Mouse (Mus musculus) MEL (cell line): ENCODE measurements around the gene Nkx6-1. TPM values are rescaled to one million over a fixed set of nuclear protein-coding genes. Genes with fewer than 3 reads are reported as not detected.

Experiments
- DNase-seq: peaks from one replicate; pipeline ENCODE4 v3.0.0; 2011; ENCODE audit warnings: low read depth, low spot score
- H3K27ac ChIP-seq: 2 replicates; pipeline ENCODE4 v1.5.1; 2012; ENCODE audit warnings: low read depth, mild to moderate bottlenecking, control low read depth, low read length, moderate library complexity; ENCODE audit not compliant: control insufficient read depth
- H3K27me3 ChIP-seq, 2 experiments: fragments of 150-350 bp in 1 of 2; sonication (generic) in 1 of 2; 2 replicates each; pipeline ENCODE4 v1.6.1; 2012; ENCODE audit warnings: low read length in 2 of 2, mild to moderate bottlenecking in 2 of 2, improper control_type of control experiment in 1 of 2, moderate library complexity in 1 of 2; ENCODE audit not compliant: insufficient read depth in 2 of 2, control insufficient read depth in 1 of 2
- H3K36me3 ChIP-seq, 2 experiments: 2 replicates each; pipeline ENCODE4 v1.6.1; 2012 to 2014; ENCODE audit warnings: low read length in 2 of 2, improper control_type of control experiment in 1 of 2, inconsistent platforms in 1 of 2, mild to moderate bottlenecking in 1 of 2; ENCODE audit not compliant: insufficient read depth in 2 of 2, control insufficient read depth in 1 of 2
- H3K4me1 ChIP-seq, 2 experiments: fragments of 150-350 bp in 1 of 2; sonication (generic) in 1 of 2; 2 replicates each; pipeline ENCODE4 v1.6.1; 2012; ENCODE audit warnings: low read length in 2 of 2, improper control_type of control experiment in 1 of 2, mild to moderate bottlenecking in 1 of 2; ENCODE audit not compliant: insufficient read depth in 2 of 2, control insufficient read depth in 1 of 2
- H3K4me3 ChIP-seq, 2 experiments: fragments of 150-350 bp in 1 of 2; sonication (generic) in 1 of 2; 2 replicates each; pipeline ENCODE4 v1.5.1; 2012; ENCODE audit warnings: low read depth in 2 of 2, low read length in 2 of 2, mild to moderate bottlenecking in 2 of 2, moderate library complexity in 2 of 2, control low read depth in 1 of 2, improper control_type of control experiment in 1 of 2; ENCODE audit not compliant: control insufficient read depth in 1 of 2, insufficient read depth in 1 of 2
- H3K79me2 ChIP-seq: 2 replicates; pipeline ENCODE4 v1.6.1; 2012; ENCODE audit warnings: mild to moderate bottlenecking, low read length, moderate library complexity; ENCODE audit not compliant: control insufficient read depth, poor library complexity, insufficient read depth
- H3K9ac ChIP-seq: 2 replicates; pipeline ENCODE4 v1.6.1; 2012; ENCODE audit warnings: low read depth, mild to moderate bottlenecking, control low read depth, low read length, moderate library complexity; ENCODE audit not compliant: control insufficient read depth, poor library complexity, severe bottlenecking
- H3K9me3 ChIP-seq: fragments of 150-350 bp; sonication (generic); replicated peaks from 2 replicates; pipeline ENCODE4 v1.6.1; 2012; ENCODE audit warnings: mild to moderate bottlenecking, low read length, improper control_type of control experiment, moderate library complexity; ENCODE audit not compliant: insufficient read depth
- CTCF ChIP-seq, 3 experiments: IDR thresholded peaks in 2 of 3; conservative IDR thresholded peaks in 1 of 3; 2 replicates each; pipeline ENCODE4 v1.5.1; 2011 to 2012; ENCODE audit warnings: low read length in 3 of 3, low read depth in 2 of 3, mild to moderate bottlenecking in 2 of 3, improper control_type of control experiment in 1 of 3, inconsistent platforms in 1 of 3, mixed read lengths in 1 of 3, moderate library complexity in 1 of 3; ENCODE audit not compliant: control insufficient read depth in 1 of 3, insufficient read depth in 1 of 3, poor library complexity in 1 of 3, severe bottlenecking in 1 of 3
- ELF1 ChIP-seq: IDR thresholded peaks from 2 replicates; pipeline ENCODE4 v1.6.1; 2014; ENCODE audit warnings: low read depth, mild to moderate bottlenecking, inconsistent platforms, low read length, improper control_type of control experiment, moderate library complexity
- EP300 ChIP-seq, 2 experiments: IDR thresholded peaks; 2 replicates each; pipeline ENCODE4 v1.6.1; 2011; ENCODE audit warnings: improper control_type of control experiment in 2 of 2, low read length in 2 of 2, low read depth in 1 of 2, mild to moderate bottlenecking in 1 of 2
- ETS1 ChIP-seq: IDR thresholded peaks from 2 replicates; pipeline ENCODE4 v1.6.1; 2012; ENCODE audit warnings: low read depth, mild to moderate bottlenecking, inconsistent platforms, low read length, improper control_type of control experiment, moderate library complexity
- GABPA ChIP-seq: IDR thresholded peaks from 2 replicates; pipeline ENCODE4 v1.6.1; 2012; ENCODE audit warnings: low read depth, mild to moderate bottlenecking, inconsistent platforms, low read length, improper control_type of control experiment, moderate library complexity
- GATA1 ChIP-seq: IDR thresholded peaks from 2 replicates; pipeline ENCODE4 v1.6.1; 2011; ENCODE audit warnings: low read depth, low read length, improper control_type of control experiment
- JUND ChIP-seq: IDR thresholded peaks from 2 replicates; pipeline ENCODE4 v1.6.1; 2011; ENCODE audit warnings: low read depth, mild to moderate bottlenecking, improper control_type of control experiment, low read length
- KAT2A ChIP-seq: conservative IDR thresholded peaks from 2 replicates; pipeline ENCODE4 v1.6.1; 2012; ENCODE audit warnings: low read depth, low read length, improper control_type of control experiment, inconsistent platforms
- MAFK ChIP-seq: IDR thresholded peaks from 2 replicates; pipeline ENCODE4 v1.6.1; 2011; ENCODE audit warnings: low read depth, mild to moderate bottlenecking, low read length, improper control_type of control experiment, borderline replicate concordance
- MAX ChIP-seq: IDR thresholded peaks from 2 replicates; pipeline ENCODE4 v1.6.1; 2011; ENCODE audit warnings: low read length, improper control_type of control experiment
- MAZ ChIP-seq: IDR thresholded peaks from 2 replicates; pipeline ENCODE4 v1.6.1; 2012; ENCODE audit warnings: low read depth, mild to moderate bottlenecking, inconsistent platforms, low read length, improper control_type of control experiment
- MXI1 ChIP-seq: IDR thresholded peaks from 2 replicates; pipeline ENCODE4 v1.6.1; 2011; ENCODE audit warnings: mild to moderate bottlenecking, low read depth, low read length, improper control_type of control experiment
- NELFE ChIP-seq: IDR thresholded peaks from 2 replicates; pipeline ENCODE4 v1.6.1; 2011; ENCODE audit warnings: low read depth, low read length, improper control_type of control experiment
- POLR2AphosphoS5 ChIP-seq: IDR thresholded peaks from 2 replicates; pipeline ENCODE4 v1.6.1; 2012; ENCODE audit warnings: low read depth, borderline replicate concordance, mild to moderate bottlenecking, inconsistent platforms, low read length, moderate library complexity, mixed read lengths
- SIN3A ChIP-seq: IDR thresholded peaks from 2 replicates; pipeline ENCODE4 v1.6.1; 2012; ENCODE audit warnings: low read length, improper control_type of control experiment, inconsistent platforms
- TAL1 ChIP-seq: IDR thresholded peaks from 2 replicates; pipeline ENCODE4 v1.6.1; 2012; ENCODE audit warnings: mild to moderate bottlenecking, inconsistent platforms, low read length, moderate library complexity, mixed read lengths
- USF2 ChIP-seq, 2 experiments: IDR thresholded peaks; 2 replicates each; pipeline ENCODE4 v1.6.1; 2011 to 2012; ENCODE audit warnings: improper control_type of control experiment in 2 of 2, low read length in 2 of 2, borderline replicate concordance in 1 of 2, inconsistent platforms in 1 of 2, low read depth in 1 of 2, mild to moderate bottlenecking in 1 of 2; ENCODE audit not compliant: insufficient read depth in 1 of 2
- ZKSCAN1 ChIP-seq: IDR thresholded peaks from 2 replicates; pipeline ENCODE4 v1.6.1; 2012; ENCODE audit warnings: low read depth, mild to moderate bottlenecking, inconsistent platforms, low read length, improper control_type of control experiment, moderate library complexity
- ZNF384 ChIP-seq: IDR thresholded peaks from 2 replicates; pipeline ENCODE4 v1.6.1; 2012; ENCODE audit warnings: low read depth, mild to moderate bottlenecking, inconsistent platforms, low read length, improper control_type of control experiment
- polyA plus RNA-seq, 2 experiments: library from polyadenylated mRNA; stranded (reverse) in 1 of 2; unstranded in 1 of 2; fragments of >175 nt in 1 of 2; fragments of >200 nt in 1 of 2; gene quantifications; 2 replicates each; pipeline versions ENCODE4 v1.2.1 to v1.2.4; 2012; ENCODE audit warnings: low replicate concordance in 2 of 2, low read depth in 1 of 2; ENCODE audit not compliant: insufficient read length in 2 of 2, insufficient read depth in 1 of 2, missing spikeins in 1 of 2
- total RNA-seq: library from RNA; depleted of rRNA; stranded (reverse); fragments of 300-350 nt; gene quantifications from 2 replicates; pipeline ENCODE4 v1.2.3, GENCODE M21; 2012

The Nkx6-1 gene
- total and polyA plus RNA-seq, 3 experiments: not detected

GRCm38 (mm10) chr5:101664423-101664921 lies 324 bp downstream of the Nkx6-1 start (continued):
- no peak for TF ChIP-seq KAT2A
- no peak for TF ChIP-seq CTCF (IDR thresholded peaks at IDR 0.05 in 2 of 3, conservative IDR thresholded peaks at IDR 0.05 in 1 of 3; ENCODE audit: control insufficient read depth in 1 of 3, insufficient read depth in 1 of 3, low read depth in 2 of 3, low read length in 3 of 3, poor library complexity in 1 of 3, severe bottlenecking in 1 of 3)

DNA sequence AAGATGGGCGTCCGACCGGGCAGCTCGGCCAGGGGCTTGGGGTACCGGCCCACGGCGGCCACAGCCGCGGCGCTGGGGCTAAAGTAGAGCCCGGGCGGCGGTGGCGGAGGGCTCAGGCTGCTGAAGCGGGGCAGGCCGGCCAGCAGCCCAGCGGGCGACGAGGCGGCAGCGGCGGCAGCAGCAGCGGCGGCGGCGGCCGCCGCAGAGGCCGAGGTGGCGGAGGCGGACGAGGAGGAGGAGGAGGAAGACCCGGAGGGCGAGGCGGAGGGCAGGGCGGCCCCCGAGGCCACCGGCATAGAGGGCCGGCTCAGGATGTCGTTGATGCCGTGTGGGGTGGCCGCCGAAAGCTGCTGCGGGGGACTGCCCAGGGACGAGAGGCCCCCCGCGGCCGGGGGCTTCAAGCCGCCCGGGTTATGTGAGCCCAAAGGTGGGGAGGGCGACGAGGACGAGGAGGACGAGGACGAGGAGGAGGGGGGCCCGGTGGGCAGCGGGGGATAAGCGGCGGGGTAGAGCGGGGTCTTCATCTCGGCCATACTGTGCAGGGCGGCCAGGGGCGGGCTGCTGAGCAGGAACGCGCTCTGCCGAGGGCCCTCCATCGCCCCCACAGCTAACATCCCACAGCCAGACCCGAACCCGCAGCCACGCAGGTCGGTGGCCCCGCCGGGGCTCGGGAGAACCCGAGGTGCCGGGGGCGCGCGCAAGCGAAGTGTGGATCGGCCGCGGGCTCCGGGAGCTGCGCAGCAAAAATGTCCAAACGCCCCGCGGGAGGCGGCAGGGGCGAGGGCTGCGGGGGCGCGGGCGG lies 974 bp downstream of the Nkx6-1 start:
- Histone ChIP-seq H3K9me3 (no peaks in the 10 kb centered on the region), H3K79me2 (no peaks in the 10 kb centered on the region), H3K9ac (no peak overlapping the region), H3K27me3 (no peaks in the 10 kb centered on the region), H3K4me1 (no peaks in the 10 kb centered on the region), H3K27ac (no peak overlapping the region), H3K4me3 (no peak overlapping the region), H3K36me3 (no peaks in the 10 kb centered on the region)
- TF ChIP-seq NELFE (no peak), EP300 (IDR thresholded peaks at IDR 0.05; ENCODE audit: low read depth in 1 of 2, low read length in 2 of 2) (no peak), GATA1 (no peak), TAL1 (no peak), USF2 (IDR thresholded peaks at IDR 0.05; ENCODE audit: borderline replicate concordance in 1 of 2, insufficient read depth in 1 of 2, low read depth in 1 of 2, low read length in 2 of 2) (no peak), ELF1 (no peak), GABPA (no peak), JUND (no peak), ZKSCAN1 (no peak), MAZ (no peak), ZNF384 (no peak), SIN3A (no peak), CTCF (IDR thresholded peaks at IDR 0.05 in 2 of 3, conservative IDR thresholded peaks at IDR 0.05 in 1 of 3; ENCODE audit: control insufficient read depth in 1 of 3, insufficient read depth in 1 of 3, low read depth in 2 of 3, low read length in 3 of 3, poor library complexity in 1 of 3, severe bottlenecking in 1 of 3) (no peak), POLR2AphosphoS5 (no peak), MAFK (no peak), MAX (no peak), ETS1 (no peak), MXI1 (no peak)
- no peak for DNase-seq
